Mouse (Mus musculus) ovary, adult 18-20 months (tissue): ENCODE data around the gene Hnrnpl.

Experiments used
- DNase-seq: peaks from one replicate; pipeline ENCODE4 v3.0.0; 2022; ENCODE audit warnings: low spot score, mixed read lengths

The Hnrnpl gene

GRCm38 (mm10) chr7:28812436-28812835, 4.1 kb downstream of the Hnrnpl start:
- DNase-seq: no peak

- no peak for DNase-seq
Measured at GRCm38 (mm10) chr7:28812949-28813348, 4.6 kb downstream of the Hnrnpl start.

GRCm38 (mm10) chr7:28814306-28815034, 6.1 kb downstream of the Hnrnpl start:
- DNase-seq: no peak

GRCm38 (mm10) chr7:28815230-28815629, 6.9 kb downstream of the Hnrnpl start:
- no peak for DNase-seq

GRCm38 (mm10) chr7:28816201-28816600, 7.9 kb downstream of the Hnrnpl start:
- DNase-seq: no peak

GRCm38 (mm10) chr7:28816920-28817319, 8.6 kb downstream of the Hnrnpl start:
- no peak for DNase-seq

GRCm38 (mm10) chr7:28817524-28817923, 9.2 kb downstream of the Hnrnpl start:
- DNase-seq: no peak

- DNase-seq: no peak
Measured at GRCm38 (mm10) chr7:28817957-28818356, 9.6 kb downstream of the Hnrnpl start.

GRCm38 (mm10) chr7:28818436-28818835, 10.1 kb downstream of the Hnrnpl start:
- DNase-seq: no peak

GRCm38 (mm10) chr7:28818861-28819452, 10.6 kb downstream of the Hnrnpl start:
- DNase-seq: no peak

GRCm38 (mm10) chr7:28819571-28819970, 11.2 kb downstream of the Hnrnpl start:
- no peak for DNase-seq

- peak; percentile 58 for DNase-seq
Measured at GRCm38 (mm10) chr7:28820358-28821260, 12.3 kb downstream of the Hnrnpl start.

- no peak for DNase-seq
Measured at GRCm38 (mm10) chr7:28821261-28821831, 13.0 kb downstream of the Hnrnpl start.

- no peak for DNase-seq
Measured at GRCm38 (mm10) chr7:28822556-28822955, 14.2 kb downstream of the Hnrnpl start.

- DNase-seq: no peak
Measured at GRCm38 (mm10) chr7:28822993-28823903, 14.9 kb downstream of the Hnrnpl start.

GRCm38 (mm10) chr7:28823932-28824331, 15.6 kb downstream of the Hnrnpl start:
- DNase-seq: no peak

GRCm38 (mm10) chr7:28824941-28825685, 16.8 kb downstream of the Hnrnpl start, which contains the start of gene Ech1:
TSS of gene Ech1 (plus strand) at chr7:28825217.
- DNase-seq: peak; percentile 89

- no peak for DNase-seq
Measured at GRCm38 (mm10) chr7:28825686-28826401, 17.5 kb downstream of the Hnrnpl start.

- DNase-seq: no peak
Measured at GRCm38 (mm10) chr7:28826402-28826772, 18.0 kb downstream of the Hnrnpl start.

GRCm38 (mm10) chr7:28827338-28827737, 19.0 kb downstream of the Hnrnpl start:
- DNase-seq: peak; percentile 60
